Mouse (Mus musculus) kidney, adult 9 months (tissue): Measurements from ENCODE around the gene Nt5c2.
A peak's percentile ranks its signal among the peaks of the same experiment; 100 is the strongest.

Source experiments
- DNase-seq: peaks from one replicate; pipeline ENCODE4 v3.0.0; 2022

Gene Nt5c2

GRCm38 (mm10) chr19:46963440-46963839 is 51.5 kb downstream of the Nt5c2 start:
- peak; percentile 61 for DNase-seq

GRCm38 (mm10) chr19:46962841-46963240 is 52.1 kb downstream of the Nt5c2 start:
- peak; percentile 77 for DNase-seq

GRCm38 (mm10) chr19:46962171-46962772 is 52.7 kb downstream of the Nt5c2 start:
- peak; percentile 85 for DNase-seq

DNA sequence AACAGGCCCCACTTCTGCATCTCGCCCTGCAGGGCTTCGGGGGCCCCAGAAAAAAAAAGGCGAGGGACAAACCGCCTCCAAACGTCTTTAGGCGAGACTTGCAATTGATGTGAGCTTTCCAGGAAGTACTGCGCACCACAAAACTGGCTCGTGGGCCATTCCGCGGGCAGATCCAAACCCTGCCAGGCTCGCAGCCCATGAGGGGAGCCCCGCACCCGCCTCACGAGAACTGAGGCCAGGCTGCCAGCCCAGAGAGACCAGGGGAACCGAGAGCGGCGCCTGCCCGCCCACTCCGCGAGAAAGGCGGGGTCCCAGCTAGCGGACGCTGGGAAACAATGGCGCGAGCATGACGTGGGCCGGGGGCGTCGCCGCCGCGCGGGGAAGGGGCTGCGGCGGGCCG is 53.3 kb downstream of the Nt5c2 start:
- DNase-seq: peak; percentile 80

DNA sequence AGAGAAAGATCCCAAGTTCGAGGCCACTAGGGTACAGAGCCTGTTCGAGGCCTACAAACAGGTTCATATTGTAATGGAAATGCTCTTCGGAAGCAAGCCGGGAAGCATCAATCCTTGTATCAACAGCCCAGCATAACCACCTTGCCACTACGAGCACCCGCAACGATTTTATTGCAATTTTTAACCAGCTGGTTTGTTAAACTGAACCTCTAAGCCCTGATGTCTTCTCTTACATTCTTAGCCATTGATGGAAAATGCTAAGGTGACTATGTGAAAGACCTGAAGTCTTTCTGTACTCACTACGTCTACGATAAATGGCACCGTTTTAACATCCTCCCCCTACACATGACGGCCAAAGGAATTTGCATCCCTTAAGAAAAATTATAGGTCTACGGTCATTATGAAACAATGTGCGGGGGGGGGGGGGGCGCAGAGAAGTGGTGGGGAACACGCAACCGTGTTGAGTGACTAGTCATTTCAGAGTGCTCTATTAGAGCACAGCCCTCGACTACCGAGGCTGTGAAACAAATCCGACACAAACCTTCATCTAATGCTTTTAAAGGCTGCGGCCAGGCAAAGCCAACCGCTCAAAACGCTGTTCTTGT is 53.8 kb downstream of the Nt5c2 start:
- DNase-seq: no peak

- no peak for DNase-seq
Observed at GRCm38 (mm10) chr19:46960101-46961046, 54.6 kb downstream of the Nt5c2 start.

GRCm38 (mm10) chr19:46959536-46959935 is 55.4 kb downstream of the Nt5c2 start:
- DNase-seq: no peak

DNA sequence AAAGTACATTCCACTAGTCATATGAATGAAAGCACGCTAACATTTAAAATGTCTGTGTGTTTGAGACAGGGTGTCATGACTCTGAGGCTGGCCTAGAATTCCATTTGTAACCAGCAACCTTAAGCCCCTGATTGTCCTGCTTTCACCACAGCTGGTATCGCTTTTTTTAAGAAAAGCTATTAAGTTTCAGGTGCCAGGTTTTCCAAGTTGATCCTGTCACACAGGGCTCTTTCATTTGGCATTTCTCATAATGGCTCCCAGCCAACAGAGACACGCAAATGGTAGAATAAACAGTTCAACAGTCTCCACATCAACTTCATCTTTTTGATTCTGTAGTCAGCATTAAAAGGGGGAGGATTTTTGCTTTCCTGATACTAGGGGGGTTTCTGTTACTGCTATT is 56.4 kb downstream of the Nt5c2 start:
- no peak for DNase-seq

GRCm38 (mm10) chr19:46957971-46958370 is 57.0 kb downstream of the Nt5c2 start:
- no peak for DNase-seq

DNA sequence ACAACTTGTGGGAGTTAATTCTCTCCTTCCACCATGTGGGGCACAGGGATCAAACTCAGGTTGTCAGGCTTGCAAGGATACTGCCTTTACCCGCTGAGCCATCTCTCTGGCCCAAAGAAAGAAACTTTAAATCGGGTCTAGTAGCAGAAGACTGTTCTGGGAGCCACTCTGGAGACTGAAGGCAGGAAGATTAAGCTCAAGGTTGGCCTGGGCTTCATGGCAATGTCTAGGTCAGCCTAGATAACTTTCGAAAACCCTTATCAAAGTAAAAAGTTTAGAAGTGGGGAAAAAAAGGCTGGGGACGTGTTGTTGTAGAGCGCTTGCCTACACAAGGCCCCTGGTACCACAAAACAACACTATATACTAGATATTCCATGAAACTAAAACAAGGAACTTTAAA is 58.0 kb downstream of the Nt5c2 start:
- DNase-seq: no peak

- DNase-seq: no peak
Observed at GRCm38 (mm10) chr19:46956410-46956809, 58.5 kb downstream of the Nt5c2 start.

DNA sequence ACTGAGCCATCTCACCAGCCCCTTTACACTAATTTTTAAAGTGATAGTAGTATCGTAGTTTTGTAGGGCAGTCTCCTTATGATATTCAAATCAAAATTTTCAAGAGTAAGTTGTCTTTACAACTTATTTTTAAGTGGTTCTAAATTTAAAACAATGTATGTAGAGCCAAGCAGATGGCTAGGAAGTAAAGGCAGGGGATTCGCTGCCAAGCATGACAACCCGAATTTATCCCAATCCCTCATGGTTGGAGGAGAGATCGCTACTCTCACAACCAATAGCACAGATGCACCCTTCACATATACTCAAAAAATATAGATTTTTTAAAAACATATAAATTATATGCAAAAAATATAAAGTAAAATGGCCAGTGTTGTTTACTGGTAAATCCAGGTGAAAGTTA is 59.3 kb downstream of the Nt5c2 start:
- DNase-seq: no peak

- no peak for DNase-seq
Observed at GRCm38 (mm10) chr19:46953536-46953935, 61.4 kb downstream of the Nt5c2 start.

DNA sequence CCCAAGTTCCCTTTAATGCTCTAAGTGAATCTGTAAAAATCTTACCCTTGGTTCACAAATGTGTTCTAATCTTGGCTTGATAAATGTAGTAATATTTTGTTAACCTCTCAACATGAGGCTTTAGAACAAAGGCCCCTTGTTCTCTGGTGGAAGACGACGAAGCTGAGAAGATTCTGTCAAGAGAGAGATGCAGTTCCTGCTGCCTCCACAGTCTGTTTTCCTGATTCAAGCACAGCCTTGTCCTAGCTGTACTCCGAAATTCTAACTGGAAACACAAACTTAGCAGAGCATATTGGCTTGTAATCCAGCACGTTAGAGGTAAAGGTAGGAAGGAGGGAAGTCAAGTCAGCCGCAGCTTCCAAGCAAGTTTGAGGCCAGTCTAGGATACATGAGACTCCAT is 62.0 kb downstream of the Nt5c2 start:
- DNase-seq: no peak

DNA sequence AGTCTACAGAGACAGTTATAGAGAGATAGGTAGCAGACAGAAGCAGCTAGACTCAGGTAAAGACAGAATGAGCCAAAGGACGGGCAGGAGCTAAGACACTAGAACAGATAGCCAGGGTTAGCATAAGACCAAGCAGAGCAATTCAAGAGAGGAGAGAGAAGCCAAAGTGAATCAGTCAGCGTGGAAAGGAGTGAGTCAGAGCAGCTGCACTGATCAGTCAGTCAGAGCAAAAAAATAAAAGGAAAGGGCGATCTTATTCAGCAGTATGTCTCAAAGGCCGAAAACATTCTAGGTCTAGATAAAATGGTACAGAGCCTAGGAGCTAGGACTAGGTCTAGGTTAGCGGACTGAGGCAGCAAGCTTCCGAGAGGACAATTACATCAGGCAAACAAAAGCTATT is 70.6 kb downstream of the Nt5c2 start:
- DNase-seq: no peak

DNA sequence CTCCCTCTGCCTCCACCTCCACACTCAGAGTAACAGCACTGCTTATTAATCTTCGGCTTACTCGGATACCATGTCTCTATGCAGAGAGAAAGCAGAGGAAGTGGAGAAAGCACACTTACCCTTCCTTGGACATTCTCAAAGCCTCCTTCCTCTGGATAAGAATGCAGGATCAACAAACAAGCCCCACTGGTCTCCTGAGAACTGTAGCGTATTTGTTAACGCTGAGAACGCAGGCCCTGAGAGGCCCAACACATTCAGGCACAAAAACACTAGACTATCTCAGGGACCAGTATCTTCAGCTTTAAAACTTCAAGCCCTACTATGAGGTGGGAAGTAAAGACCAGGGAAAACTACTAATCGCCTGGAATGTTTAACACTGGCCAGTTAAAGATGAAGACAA is 77.8 kb downstream of the Nt5c2 start:
- DNase-seq: no peak

DNA sequence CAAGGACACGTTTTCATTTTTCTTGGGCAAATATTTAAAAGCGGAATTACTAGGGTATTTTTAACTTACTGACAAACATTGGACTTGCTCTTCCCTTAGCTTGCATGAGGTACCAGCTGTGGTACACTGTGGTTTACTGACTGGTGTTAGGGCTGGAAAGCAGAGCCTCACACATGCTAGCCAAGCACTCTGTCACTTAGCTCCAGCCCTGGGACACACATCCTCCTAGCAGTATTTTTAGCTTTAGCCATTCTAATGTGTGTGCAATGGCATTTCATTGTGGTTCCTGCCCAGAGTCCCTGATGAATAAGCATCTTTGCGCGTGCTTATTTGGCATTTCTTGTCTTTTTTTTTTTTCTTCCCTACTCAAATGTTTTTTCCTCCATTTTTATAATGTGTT is 80.9 kb downstream of the Nt5c2 start:
- no peak for DNase-seq

GRCm38 (mm10) chr19:46932608-46933007 is 82.3 kb downstream of the Nt5c2 start:
- no peak for DNase-seq

DNA sequence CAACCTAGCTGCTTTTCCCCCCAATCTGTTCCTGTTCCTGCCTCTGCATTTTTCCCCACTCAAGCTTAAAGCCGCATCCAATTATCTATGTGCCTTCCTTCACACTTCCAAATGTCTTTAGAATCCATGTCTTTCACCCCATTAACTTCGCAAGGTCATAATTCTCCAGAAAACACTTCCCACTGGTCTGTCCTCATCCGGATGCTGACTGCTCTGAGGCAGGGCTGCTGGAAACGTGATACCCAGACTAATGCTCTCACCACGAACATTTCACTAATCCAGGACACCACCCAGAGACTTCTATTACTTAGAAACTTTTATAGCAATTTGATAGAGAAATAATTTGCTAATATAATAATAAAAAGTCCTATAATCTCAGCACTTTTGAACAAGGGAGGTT is 84.9 kb downstream of the Nt5c2 start:
- DNase-seq: no peak

DNA sequence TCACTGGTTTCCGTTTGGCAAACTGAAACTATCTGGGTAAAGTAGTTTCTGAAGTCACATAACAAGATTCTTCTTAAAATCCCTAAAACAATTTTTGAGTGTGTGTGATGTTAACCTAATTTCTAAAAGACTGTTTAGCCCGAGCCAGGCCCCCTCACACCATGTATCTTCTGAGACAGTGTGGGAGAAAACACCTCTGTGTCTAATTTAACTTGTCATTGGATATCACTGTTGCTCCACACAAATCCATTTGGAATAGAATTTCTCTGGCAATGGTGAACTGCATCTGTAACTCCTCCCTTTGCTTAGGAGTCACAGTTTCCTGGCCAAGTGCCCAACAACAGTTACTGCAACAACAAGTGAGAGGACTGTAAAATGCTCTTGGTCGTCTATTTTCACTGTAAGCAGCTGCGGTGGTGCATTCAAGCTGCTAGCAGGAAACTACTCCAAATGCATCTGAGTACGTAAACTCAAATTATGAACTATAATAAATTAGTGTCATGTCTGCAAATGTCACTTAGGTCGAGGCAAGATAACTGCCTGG is 85.8 kb downstream of the Nt5c2 start:
- DNase-seq: peak; percentile 81

GRCm38 (mm10) chr19:46928136-46928535 is 86.8 kb downstream of the Nt5c2 start:
- no peak for DNase-seq

DNA sequence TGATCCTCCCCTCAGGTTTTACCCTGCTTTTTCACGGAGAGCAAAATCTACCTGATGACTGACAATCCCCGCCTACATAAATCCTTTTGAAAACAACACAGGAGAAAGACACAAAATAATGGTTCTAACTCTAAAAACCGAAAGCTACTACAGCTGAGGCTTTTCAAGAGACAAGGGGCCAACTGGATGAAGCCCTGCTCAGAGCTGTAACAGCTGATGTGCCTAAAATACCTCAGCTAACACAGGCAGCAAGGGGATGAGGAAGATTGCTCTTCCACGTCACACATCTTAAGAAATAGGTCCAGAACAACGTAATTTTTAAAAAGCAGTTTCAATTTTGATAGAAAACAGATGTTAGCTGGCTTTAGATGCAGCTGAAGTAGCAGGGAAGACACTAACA is 88.0 kb downstream of the Nt5c2 start:
- DNase-seq: no peak

- no peak for DNase-seq
Observed at GRCm38 (mm10) chr19:46926357-46926756, 88.6 kb downstream of the Nt5c2 start.

- no peak for DNase-seq
Observed at GRCm38 (mm10) chr19:46920571-46920970, 94.4 kb downstream of the Nt5c2 start.
